9 mouse cellular contexts compared by ENCODE assay signal in genomic region chr10:120691451-120691850, GRCm38 (mm10).
A peak's percentile ranks its signal among the peaks of the same experiment; 100 is the strongest.
DNase-seq lines count a peak whose midpoint lies in the region; ATAC-seq and TF ChIP-seq lines count a peak whose summit lies in the region.
"Had no signal": no experiment of that assay in that cellular context is flagged by ENCODE, and none has a peak within 500 bp of the region (broad histone marks: within the 10 kb centered on the region; RNA-seq: fewer than 3 reads in every experiment).

No protein-coding gene starts in this region.

- WGBS in lung, embryonic 14.5 days, result 31% methylated on average over 3 of the region's 3 CpGs
- 50% methylated on average over 3 of the region's 3 CpGs for WGBS in lung, adult 2 months
- WGBS in limb, embryonic 14.5 days, result 46% methylated on average over 3 of the region's 3 CpGs

- no peak for TF ChIP-seq CTCF in lung, embryonic 14.5 days (IDR thresholded peaks at IDR 0.05; ENCODE audit: low read depth)
- no peak for TF ChIP-seq CTCF in lung, adult 2 months (IDR thresholded peaks at IDR 0.05; ENCODE audit: insufficient read depth, low read length)

- DNase-seq in lung, embryonic 14.5 days, result peak; percentile 94
- no peak for DNase-seq in lung, adult 2 months
- DNase-seq in adrenal gland, postnatal 10 days, result peak; percentile 87
- DNase-seq in heart, postnatal 14 days, result peak; percentile 15 to 58
- DNase-seq in limb, embryonic 14.5 days (ENCODE audit: low spot score), result peak; percentile 83
- no peak for DNase-seq in spleen, postnatal 14 days (ENCODE audit: low spot score in 2 of 2)
- no peak for DNase-seq in frontal cortex, adult 2 months (ENCODE audit: extremely low spot score in 1 of 2, low spot score in 1 of 2)

- H3K4me3 ChIP-seq in lung, embryonic 14.5 days (ENCODE audit: low read depth, low read length), result no peak overlapping the region
- H3K4me3 ChIP-seq in lung, adult 2 months (replicated peaks; ENCODE audit: extremely low read depth, low read depth, low read length), result no peak overlapping the region
- no peak overlapping the region for H3K4me3 ChIP-seq in limb, embryonic 14.5 days (replicated peaks; ENCODE audit: low read length)
- H3K4me3 ChIP-seq: forebrain, embryonic 12.5 days had no signal

- ATAC-seq in lung, embryonic 14.5 days (ENCODE audit: insufficient read depth), result peak; percentile 43
- ATAC-seq in limb, embryonic 14.5 days (ENCODE audit: low FRiP score, low read depth), result no peak
- ATAC-seq in megakaryocyte-erythroid progenitor cell, adult 5-6 weeks (replicated peaks; ENCODE audit: low FRiP score, low TSS enrichment, poor library complexity, severe bottlenecking), result no peak

- H3K27me3 ChIP-seq in lung, embryonic 14.5 days (ENCODE audit: insufficient read depth, low read length), result no peaks in the 10 kb centered on the region
- no peaks in the 10 kb centered on the region for H3K27me3 ChIP-seq in limb, embryonic 14.5 days (ENCODE audit: control insufficient read depth, insufficient read depth, low read length)

- peak overlapping the region; percentile 24; the same call in 1 of the 2 replicates for H3K27ac ChIP-seq in lung, embryonic 14.5 days (ENCODE audit: low read depth)
- H3K27ac ChIP-seq in limb, embryonic 14.5 days (replicated peaks; ENCODE audit: low read depth, low read length), result no peak overlapping the region
- H3K27ac ChIP-seq: forebrain, embryonic 12.5 days had no signal

- intact Hi-C loops in heart, postnatal 14 days (cut with DNase I), result no loop called here

- TF ChIP-seq POLR2A in lung, adult 2 months (IDR thresholded peaks at IDR 0.05; ENCODE audit: borderline replicate concordance, extremely low read depth, low read depth, low read length), result no peak
- TF ChIP-seq POLR2A in limb, embryonic 14.5 days (IDR thresholded peaks at IDR 0.05; ENCODE audit: borderline replicate concordance, extremely low read depth, insufficient read depth, insufficient read length), result no peak

- no peaks in the 10 kb centered on the region for H3K36me3 ChIP-seq in lung, embryonic 14.5 days (ENCODE audit: insufficient read depth)
- no peaks in the 10 kb centered on the region for H3K36me3 ChIP-seq in limb, embryonic 14.5 days (ENCODE audit: control insufficient read depth, insufficient read depth, low read length)
- H3K36me3 ChIP-seq: forebrain, embryonic 12.5 days had no signal

- H3K9me3 ChIP-seq in lung, embryonic 14.5 days (ENCODE audit: low read depth, low read length), result no peaks in the 10 kb centered on the region
- H3K9me3 ChIP-seq in limb, embryonic 14.5 days (ENCODE audit: control insufficient read depth, low read length), result no peaks in the 10 kb centered on the region
- H3K9me3 ChIP-seq: forebrain, embryonic 12.5 days had no signal

- no peak overlapping the region for H3K9ac ChIP-seq in lung, embryonic 14.5 days
- H3K9ac ChIP-seq in limb, embryonic 14.5 days (ENCODE audit: low read depth, low read length, severe bottlenecking), result no peak overlapping the region
- H3K9ac ChIP-seq: forebrain, embryonic 12.5 days had no signal

- no peak overlapping the region for H3K4me2 ChIP-seq in lung, embryonic 14.5 days
- H3K4me2 ChIP-seq in limb, embryonic 14.5 days (replicated peaks; ENCODE audit: low read depth, low read length, severe bottlenecking), result no peak overlapping the region
- H3K4me2 ChIP-seq: forebrain, embryonic 12.5 days had no signal

- peaks cover 19% of the 10 kb centered on the region for H3K4me1 ChIP-seq in lung, embryonic 14.5 days (ENCODE audit: insufficient read depth)
- H3K4me1 ChIP-seq in lung, adult 2 months (ENCODE audit: control insufficient read depth, insufficient read depth, low read length), result no peaks in the 10 kb centered on the region; the same call in 1 of the 2 replicates
- H3K4me1 ChIP-seq in limb, embryonic 14.5 days (ENCODE audit: control insufficient read depth, insufficient read depth, low read length), result peaks cover 22% of the 10 kb centered on the region

Comparison
In these comparisons a context has a peak if more than half of its experiments do, and no peak if none do; other contexts are left out.
1. DNase-seq: peak in lung, embryonic 14.5 days (single experiment), adrenal gland, postnatal 10 days (single experiment), heart, postnatal 14 days (2 of 2) and limb, embryonic 14.5 days (single experiment); none in lung, adult 2 months (single experiment), spleen, postnatal 14 days (0 of 2) and frontal cortex, adult 2 months (0 of 2).